In the genomic region with DNA sequence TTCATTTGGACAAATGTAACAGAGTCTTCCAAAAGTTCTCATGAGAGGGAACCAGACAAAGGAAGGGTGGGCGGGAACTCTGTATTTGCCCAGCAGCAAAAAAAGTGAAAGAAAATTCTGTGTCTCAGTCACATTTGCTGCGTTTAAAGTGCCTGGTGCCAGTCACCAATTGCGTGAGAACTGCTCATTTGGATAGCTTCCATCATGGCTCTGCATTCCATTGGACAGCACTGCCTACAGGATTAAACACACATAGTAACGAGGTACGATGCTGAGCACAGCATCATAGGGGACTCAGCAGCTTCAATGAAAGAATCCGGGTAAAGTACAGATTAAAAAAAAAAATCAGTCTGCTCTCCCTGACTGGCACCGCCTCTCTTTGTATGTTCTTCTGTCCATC, we compare ENCODE assay signal across 14 mouse cellular contexts.
"Had no signal": no experiment of that assay in that cellular context is flagged by ENCODE, and none has a peak within 500 bp of the region (broad histone marks: within the 10 kb centered on the region; RNA-seq: fewer than 3 reads in every experiment).

No protein-coding gene starts in this region.

- H3K27ac ChIP-seq: kidney, embryonic 15.5 days; limb, embryonic 13.5 days; liver, embryonic 15.5 days; midbrain, embryonic 10.5 days; neural tube, embryonic 13.5 days; stomach, embryonic 15.5 days had no signal

- H3K4me3 ChIP-seq: kidney, embryonic 15.5 days; limb, embryonic 13.5 days; liver, embryonic 15.5 days; midbrain, embryonic 10.5 days; neural tube, embryonic 13.5 days; stomach, embryonic 15.5 days had no signal

- H3K36me3 ChIP-seq: kidney, embryonic 15.5 days; limb, embryonic 13.5 days; liver, embryonic 15.5 days; midbrain, embryonic 10.5 days; neural tube, embryonic 13.5 days; stomach, embryonic 15.5 days had no signal

- ATAC-seq: lung, postnatal 0 days had no signal

- H3K9me3 ChIP-seq: kidney, embryonic 15.5 days; limb, embryonic 13.5 days; liver, embryonic 15.5 days; midbrain, embryonic 10.5 days; neural tube, embryonic 13.5 days; stomach, embryonic 15.5 days had no signal

- H3K27me3 ChIP-seq: kidney, embryonic 15.5 days; limb, embryonic 13.5 days; liver, embryonic 15.5 days; neural tube, embryonic 13.5 days; stomach, embryonic 15.5 days had no signal

- H3K9ac ChIP-seq: kidney, embryonic 15.5 days; limb, embryonic 13.5 days; liver, embryonic 15.5 days; neural tube, embryonic 13.5 days; stomach, embryonic 15.5 days had no signal

- H3K4me1 ChIP-seq: liver, embryonic 15.5 days; stomach, embryonic 15.5 days had no signal

- DNase-seq: left cerebral cortex, postnatal 4 days; lung, adult 2 months; lung, postnatal 36 days; retina, postnatal 1 day; thymus, adult 2 months; thymus, postnatal 25 days had no signal

- H3K4me2 ChIP-seq: kidney, embryonic 15.5 days; limb, embryonic 13.5 days; liver, embryonic 11.5 days; liver, embryonic 15.5 days; neural tube, embryonic 13.5 days; stomach, embryonic 15.5 days had no signal
